10 mouse cellular contexts compared by ENCODE assay signal in the genomic region with DNA sequence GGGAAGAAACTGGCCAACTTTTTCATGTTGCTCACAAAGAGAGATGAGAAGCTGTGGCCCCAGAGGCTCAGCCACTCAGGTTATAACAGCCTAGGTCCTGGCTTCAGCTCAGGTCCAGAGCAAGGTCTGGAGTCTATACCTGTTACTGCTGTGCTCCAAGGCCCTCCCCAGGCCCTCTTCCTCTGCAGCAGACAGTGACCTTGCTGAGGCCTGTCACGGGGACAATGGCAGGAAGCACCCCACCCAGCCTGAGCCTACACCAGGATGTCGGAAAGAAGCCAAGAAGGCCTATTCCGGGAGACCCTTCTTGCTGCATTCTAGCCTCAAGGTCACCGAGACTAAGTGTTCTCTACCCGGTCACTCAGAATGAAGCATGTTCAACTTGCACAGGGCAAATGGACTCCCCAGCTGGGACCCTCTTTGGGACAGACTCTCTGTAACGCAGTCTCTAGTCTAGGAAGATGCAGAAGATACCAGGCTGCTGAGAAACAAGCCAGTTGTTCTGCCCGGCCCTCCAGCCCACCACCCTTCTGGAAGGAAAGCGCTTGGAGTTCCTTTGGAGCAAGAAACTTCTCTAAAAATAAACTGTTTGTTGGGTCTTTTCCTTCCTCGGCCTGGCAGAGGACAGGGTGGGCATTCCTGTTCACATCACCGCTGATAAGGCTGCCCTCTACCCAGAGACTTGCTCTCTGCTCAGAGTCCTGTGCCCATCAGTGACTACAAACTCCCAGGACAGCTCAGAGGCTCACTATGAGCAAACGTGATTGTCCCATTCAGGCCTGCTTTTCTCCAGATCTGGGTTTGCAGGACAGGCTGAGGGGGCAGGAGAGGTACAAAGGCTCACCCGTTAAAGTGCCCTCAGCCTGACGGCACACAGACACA. TPM values are rescaled to one million over a fixed set of nuclear protein-coding genes. Genes with fewer than 3 reads are reported as not detected.
DNase-seq lines count a peak whose midpoint lies in the region; ATAC-seq and TF ChIP-seq lines count a peak whose summit lies in the region.
"Had no signal": no experiment of that assay in that cellular context is flagged by ENCODE, and none has a peak within 500 bp of the region (broad histone marks: within the 10 kb centered on the region; RNA-seq: fewer than 3 reads in every experiment).

No protein-coding gene starts in this region.

- 86% methylated on average over 13 of the region's 13 CpGs for WGBS in neural tube, embryonic 13.5 days
- WGBS in heart, embryonic 11.5 days (ENCODE audit: insufficient replicate concordance), result 43% methylated on average over 13 of the region's 13 CpGs
- 65% methylated on average over 13 of the region's 13 CpGs for WGBS in kidney, adult 2 months

- H3K4me1 ChIP-seq in neural tube, embryonic 13.5 days (replicated peaks), result peaks cover 38% of the 10 kb centered on the region
- H3K4me1 ChIP-seq in heart, embryonic 11.5 days (ENCODE audit: control insufficient read depth, insufficient read depth, low read length), result peaks cover 67% of the 10 kb centered on the region
- 0 out of 2 replicates have a peak, but pooled peaks cover 2% of the 10 kb centered on the region for H3K4me1 ChIP-seq in kidney, adult 2 months (ENCODE audit: control insufficient read depth, insufficient read depth, low read length)

- no peak overlapping the region for H3K9ac ChIP-seq in neural tube, embryonic 13.5 days
- H3K9ac ChIP-seq in heart, embryonic 11.5 days (ENCODE audit: low read depth, low read length), result peak overlapping the region; percentile 52
- H3K9ac ChIP-seq: liver, embryonic 14.5 days had no signal

- TF ChIP-seq POLR2A in kidney, adult 2 months (IDR thresholded peaks at IDR 0.05; ENCODE audit: low read depth, low read length), result no peak

- H3K4me2 ChIP-seq in neural tube, embryonic 13.5 days, result no peak overlapping the region
- H3K4me2 ChIP-seq in heart, embryonic 11.5 days, result peak overlapping the region; percentile 16; the same call in 1 of the 2 replicates

- no peak for TF ChIP-seq CTCF in kidney, adult 2 months (conservative IDR thresholded peaks at IDR 0.05; ENCODE audit: insufficient read depth, insufficient read length, low read depth, low read length)

- no peak for ATAC-seq in neural tube, embryonic 13.5 days (ENCODE audit: low read depth)
- ATAC-seq in heart, embryonic 11.5 days (replicated peaks; ENCODE audit: insufficient number of reproducible peaks, low FRiP score, low TSS enrichment), result no peak; the same call in 1 of the 2 replicates
- ATAC-seq: Patski had no signal

- DNase-seq in neural tube, embryonic 10.5 days (ENCODE audit: extremely low spot score, low spot score), result no peak
- DNase-seq in kidney, adult 2 months, result peak; percentile 90
- peak; percentile 86 for DNase-seq in lung, postnatal 10 days
- no peak for DNase-seq in urinary bladder, adult 18-20 months (ENCODE audit: low spot score in 2 of 2)
- DNase-seq in urinary bladder, postnatal 25 days (ENCODE audit: low spot score), result no peak
- DNase-seq in cerebellum, postnatal 25 days, result no peak

- no peaks in the 10 kb centered on the region for H3K27me3 ChIP-seq in neural tube, embryonic 13.5 days
- no peaks in the 10 kb centered on the region for H3K27me3 ChIP-seq in heart, embryonic 11.5 days (ENCODE audit: control insufficient read depth, insufficient read depth, low read length)
- H3K27me3 ChIP-seq in kidney, adult 2 months (replicated peaks; ENCODE audit: control insufficient read depth, insufficient read depth, low read length), result no peaks in the 10 kb centered on the region
- H3K27me3 ChIP-seq: Patski had no signal

- H3K4me3 ChIP-seq in neural tube, embryonic 13.5 days, result no peak overlapping the region
- H3K4me3 ChIP-seq in heart, embryonic 11.5 days (ENCODE audit: low read depth, low read length), result no peak overlapping the region
- no peak overlapping the region for H3K4me3 ChIP-seq in kidney, adult 2 months (ENCODE audit: insufficient read depth, low read depth, low read length)

- H3K27ac ChIP-seq in neural tube, embryonic 13.5 days (replicated peaks), result peak overlapping the region; percentile 46
- peak overlapping the region; percentile 92 for H3K27ac ChIP-seq in heart, embryonic 11.5 days (ENCODE audit: low read depth, low read length)
- H3K27ac ChIP-seq in kidney, adult 2 months (ENCODE audit: insufficient read depth, low read depth, low read length), result peak overlapping the region; percentile 67
- H3K27ac ChIP-seq: liver, embryonic 14.5 days had no signal

- no peaks in the 10 kb centered on the region for H3K36me3 ChIP-seq in neural tube, embryonic 13.5 days
- H3K36me3 ChIP-seq in heart, embryonic 11.5 days (ENCODE audit: control insufficient read depth, insufficient read depth, low read length), result 0 out of 2 replicates have a peak, but pooled peaks cover 2% of the 10 kb centered on the region
- H3K36me3 ChIP-seq in kidney, adult 2 months (ENCODE audit: control insufficient read depth, insufficient read depth, low read length), result no peaks in the 10 kb centered on the region

- no peaks in the 10 kb centered on the region for H3K9me3 ChIP-seq in neural tube, embryonic 13.5 days
- H3K9me3 ChIP-seq in heart, embryonic 11.5 days (replicated peaks; ENCODE audit: control insufficient read depth, low read length), result no peaks in the 10 kb centered on the region

RNA-seq across cellular contexts. Expression of gene Pitpnm2, which starts 35.7 kb away (rescaled TPM):
- polyA plus RNA-seq in neural tube, embryonic 13.5 days (2015; fragmentation: Nextera tagmentation; extraction: Ambion mirVana), result 7.9 and 8.4 TPM in 2 replicates
- polyA plus RNA-seq in heart, embryonic 11.5 days (2014; fragmentation: Nextera tagmentation; extraction: Ambion mirVana), result 7.0 and 7.8 TPM in 2 replicates
- 17.3 and 19.8 TPM in 2 replicates for polyA plus RNA-seq in kidney, adult 2 months (2012; rRNA removed)

Comparison
In these comparisons a context has a peak if more than half of its experiments do, and no peak if none do; other contexts are left out.
1. DNase-seq: peak in kidney, adult 2 months (single experiment) and lung, postnatal 10 days (single experiment); none in neural tube, embryonic 10.5 days (single experiment), urinary bladder, adult 18-20 months (0 of 2), urinary bladder, postnatal 25 days (single experiment) and cerebellum, postnatal 25 days (0 of 2).
2. Peak in every context shown above with its lines, with median percentiles within 50 percentile points of each other: H3K27ac ChIP-seq.